Mouse (Mus musculus) intestine, embryonic 15.5 days (tissue): ENCODE measurements around the gene Elovl5. TPM values are rescaled to one million over a fixed set of nuclear protein-coding genes. Genes with fewer than 3 reads are reported as not detected.
A peak's percentile ranks its signal among the peaks of the same experiment; 100 is the strongest.

Experiments used
- ATAC-seq: fragments of 200-750 bp; cut with Nextera tagmentation; 2 replicates; pipeline ENCODE4 v1.8.0; 2017; ENCODE audit warnings: moderate TSS enrichment, moderate library complexity
- H3K27ac ChIP-seq: fragments of 300-500 bp; sonication (generic); 2 replicates; pipeline ENCODE4 v1.5.1; 2015; ENCODE audit warnings: mild to moderate bottlenecking, inconsistent platforms
- H3K27me3 ChIP-seq: fragments of 300-500 bp; sonication (generic); replicated peaks from 2 replicates; pipeline ENCODE4 v1.6.1; 2015; ENCODE audit warnings: inconsistent platforms
- H3K36me3 ChIP-seq: fragments of 300-500 bp; sonication (generic); 2 replicates; pipeline ENCODE4 v1.6.1; 2015; ENCODE audit warnings: inconsistent platforms
- H3K4me1 ChIP-seq: fragments of 300-500 bp; sonication (generic); replicated peaks from 2 replicates; pipeline ENCODE4 v1.6.1; 2015; ENCODE audit warnings: inconsistent platforms
- H3K4me2 ChIP-seq: fragments of 300-500 bp; sonication (generic); replicated peaks from 2 replicates; pipeline ENCODE4 v1.6.1; 2015; ENCODE audit warnings: mild to moderate bottlenecking, inconsistent platforms
- H3K4me3 ChIP-seq: fragments of 300-500 bp; sonication (generic); replicated peaks from 2 replicates; pipeline ENCODE4 v1.5.1; 2015; ENCODE audit warnings: inconsistent platforms
- H3K9ac ChIP-seq: fragments of 300-500 bp; sonication (generic); 2 replicates; pipeline ENCODE4 v1.6.1; 2015; ENCODE audit warnings: inconsistent platforms
- H3K9me3 ChIP-seq: fragments of 300-500 bp; sonication (generic); 2 replicates; pipeline ENCODE4 v1.6.1; 2016; ENCODE audit warnings: inconsistent platforms
- WGBS: fragments of 180-500 bp; shearing (Covaris S2); methylation state at CpG from one replicate; pipeline ENCODE4 v1.1.7; 2015; 5-methylcytosine and 5-hydroxymethylcytosine counted together
- polyA plus RNA-seq: library from polyadenylated mRNA; unstranded; fragments of >200 nt; fragmentation: Nextera tagmentation; extraction: Ambion mirVana; gene quantifications from 2 replicates; pipeline ENCODE4 v1.2.1, GENCODE M21; 2015

The Elovl5 gene
- 70.9 and 76.9 TPM in 2 replicates for polyA plus RNA-seq

GRCm38 (mm10) chr9:77917074-77917621 lies at the start of gene Elovl5:
Gene Elovl5 (plus strand): TSS chr9:77917364.
- WGBS: 0% methylated on average over 42 of the region's 42 CpGs
- H3K4me2 ChIP-seq: peak within 1 kb of the TSS; percentile 86
- no peaks in the 10 kb centered on the region for H3K27me3 ChIP-seq
- peak within 1 kb of the TSS; percentile 90 for H3K27ac ChIP-seq
- peak; percentile 93 for ATAC-seq
- H3K9ac ChIP-seq: peak within 1 kb of the TSS; percentile 78
- H3K9me3 ChIP-seq: no peaks in the 10 kb centered on the region
- H3K4me3 ChIP-seq: peak within 1 kb of the TSS; percentile 98
- H3K36me3 ChIP-seq: 0 out of 2 replicates have a peak, but pooled peaks cover 2% of the 10 kb centered on the region
- H3K4me1 ChIP-seq: peaks cover 21% of the 10 kb centered on the region

- H3K27me3 ChIP-seq: no peaks in the 10 kb centered on the region
- 65% methylated on average over 4 of the region's 4 CpGs for WGBS
- H3K9ac ChIP-seq: no peak overlapping the region
- no peak overlapping the region for H3K27ac ChIP-seq
- H3K4me3 ChIP-seq: no peak overlapping the region
- no peaks in the 10 kb centered on the region for H3K36me3 ChIP-seq
- no peak overlapping the region for H3K4me2 ChIP-seq
- H3K9me3 ChIP-seq: no peaks in the 10 kb centered on the region
- no peaks in the 10 kb centered on the region for H3K4me1 ChIP-seq
- no peak for ATAC-seq
Measured at GRCm38 (mm10) chr9:77891501-77891900, 25.7 kb upstream of the Elovl5 start.

- H3K9me3 ChIP-seq: no peaks in the 10 kb centered on the region
Measured at GRCm38 (mm10) chr9:77898551-77898950, 18.6 kb upstream of the Elovl5 start.

GRCm38 (mm10) chr9:77904133-77904532 lies 13.0 kb upstream of the Elovl5 start:
- no peaks in the 10 kb centered on the region for H3K4me1 ChIP-seq
- H3K36me3 ChIP-seq: no peaks in the 10 kb centered on the region
- no peak overlapping the region for H3K4me3 ChIP-seq
- no peaks in the 10 kb centered on the region for H3K9me3 ChIP-seq
- no peak overlapping the region for H3K27ac ChIP-seq
- WGBS: 81% methylated on average over 2 of the region's 2 CpGs
- H3K9ac ChIP-seq: no peak overlapping the region
- H3K4me2 ChIP-seq: no peak overlapping the region
- ATAC-seq: no peak
- no peaks in the 10 kb centered on the region for H3K27me3 ChIP-seq

More at GRCm38 (mm10) chr9:77898551-77898950, 18.6 kb upstream of the Elovl5 start:
- Histone ChIP-seq H3K27me3 (no peaks in the 10 kb centered on the region), H3K4me3 (no peak overlapping the region), H3K9ac (no peak overlapping the region), H3K4me1 (no peaks in the 10 kb centered on the region), H3K36me3 (no peaks in the 10 kb centered on the region), H3K4me2 (no peak overlapping the region), H3K27ac (no peak overlapping the region)
- no peak for ATAC-seq
- WGBS: 65% methylated on average over 7 of the region's 7 CpGs

DNA sequence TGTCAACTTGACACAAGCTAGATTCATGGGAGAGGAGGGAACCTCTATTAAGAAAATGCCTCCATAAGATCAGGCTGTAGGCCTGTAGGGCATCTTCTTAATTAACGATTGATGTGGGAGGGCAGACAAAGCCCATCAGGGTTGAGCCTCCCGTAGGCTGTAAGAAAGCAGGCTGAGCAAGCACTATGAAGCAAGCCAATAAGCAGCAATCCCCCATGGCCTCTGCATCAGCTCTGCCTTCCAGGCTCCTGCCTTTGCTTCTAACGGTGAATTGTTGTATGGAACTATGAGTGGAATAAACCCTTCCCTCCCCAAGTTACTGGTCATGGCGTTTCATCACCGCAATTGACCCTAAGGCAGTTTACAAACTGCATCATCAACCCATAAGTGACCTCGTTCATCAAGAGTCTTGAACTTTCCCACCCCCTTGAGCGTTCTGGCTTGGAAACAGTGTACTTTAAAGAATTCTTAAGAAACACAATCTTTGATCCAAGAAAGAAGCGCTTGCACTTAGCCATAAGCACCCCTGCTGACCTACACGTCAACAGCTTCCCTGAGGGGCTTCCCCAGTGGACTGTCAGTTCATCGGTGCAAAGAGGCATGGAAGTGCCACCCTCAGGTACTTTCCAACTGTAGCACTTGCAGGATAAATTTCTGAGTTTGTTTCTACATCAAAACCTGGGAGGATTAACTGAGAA lies 7.4 kb upstream of the Elovl5 start:
- peak; percentile 3; the same call in 1 of the 2 replicates for ATAC-seq
- 24% methylated on average over 10 of the region's 10 CpGs for WGBS

GRCm38 (mm10) chr9:77910270-77911240 lies 6.6 kb upstream of the Elovl5 start:
- H3K9ac ChIP-seq: peak overlapping the region; percentile 82
- H3K4me2 ChIP-seq: peak overlapping the region; percentile 62
- under 1% methylated on average over 68 of the region's 68 CpGs for WGBS
- no peaks in the 10 kb centered on the region for H3K27me3 ChIP-seq
- peak overlapping the region; percentile 98 for H3K27ac ChIP-seq
- H3K36me3 ChIP-seq: no peaks in the 10 kb centered on the region
- peak; percentile 100 for ATAC-seq
- H3K9me3 ChIP-seq: no peaks in the 10 kb centered on the region
- H3K4me3 ChIP-seq: peak overlapping the region; percentile 66
- peaks cover 6% of the 10 kb centered on the region for H3K4me1 ChIP-seq

More for the DNA sequence above, 7.4 kb upstream of the Elovl5 start:
- Histone ChIP-seq H3K4me1 (peaks cover 6% of the 10 kb centered on the region), H3K27ac (peak overlapping the region; percentile 98), H3K9me3 (no peaks in the 10 kb centered on the region), H3K4me2 (peak overlapping the region; percentile 62), H3K36me3 (no peaks in the 10 kb centered on the region), H3K27me3 (no peaks in the 10 kb centered on the region), H3K9ac (peak overlapping the region; percentile 82), H3K4me3 (peak overlapping the region; percentile 66)

DNA sequence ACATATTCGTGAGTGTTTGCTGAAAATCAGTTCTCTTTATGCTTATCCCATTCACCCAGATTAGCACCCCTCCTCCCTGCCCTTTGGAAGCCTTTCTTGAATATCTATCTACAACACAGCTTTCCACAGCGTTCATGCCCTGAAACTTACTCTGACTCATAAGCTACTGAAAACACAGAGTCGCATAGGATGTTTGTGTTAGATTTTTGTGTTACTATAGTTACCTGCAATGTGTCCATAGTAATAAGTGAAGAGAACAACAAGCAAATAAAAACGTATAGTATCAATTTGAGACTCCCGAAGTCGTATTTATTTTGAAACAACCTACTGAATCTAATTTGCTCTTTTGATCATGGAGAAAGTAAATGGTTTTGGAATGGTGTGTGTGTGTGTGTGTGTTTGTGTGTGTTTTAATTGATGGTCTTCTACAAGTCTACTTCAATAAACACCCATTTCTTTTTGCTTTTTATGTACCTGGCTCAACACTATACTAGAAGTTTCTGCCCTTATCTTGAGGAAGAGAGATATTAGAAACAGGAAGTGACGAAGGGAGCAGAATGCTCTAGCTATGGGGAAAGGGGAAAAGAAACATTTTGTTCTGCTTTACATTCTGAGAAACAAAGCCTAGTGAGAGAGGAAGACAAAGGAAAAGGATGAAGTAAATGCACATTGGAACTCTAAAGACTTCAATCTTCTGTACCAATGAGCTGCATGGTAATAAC lies 5.5 kb upstream of the Elovl5 start:
- no peaks in the 10 kb centered on the region for H3K36me3 ChIP-seq

DNA sequence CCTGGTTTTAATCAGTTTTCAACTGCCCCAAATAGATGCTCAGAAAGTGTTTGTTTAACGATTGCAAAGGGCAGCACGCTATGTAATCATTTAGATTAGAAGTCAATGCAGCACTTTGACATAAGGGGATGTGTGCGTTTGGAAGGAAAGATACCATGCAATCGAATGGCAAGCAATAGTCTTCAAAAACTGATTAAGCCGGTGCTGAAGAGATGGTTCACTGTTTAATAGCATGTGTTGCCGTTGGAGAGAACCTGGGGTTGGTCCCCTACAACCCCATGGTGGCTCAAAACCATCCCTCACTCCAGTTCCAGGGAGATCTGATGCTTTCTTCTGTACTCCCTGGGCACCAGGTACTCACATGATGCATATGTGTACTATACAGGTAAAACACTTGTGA lies 4.9 kb upstream of the Elovl5 start:
- WGBS: 44% methylated on average over 6 of the region's 6 CpGs
- Histone ChIP-seq H3K4me1 (peaks cover 6% of the 10 kb centered on the region), H3K27ac (peak overlapping the region; percentile 29; the same call in 1 of the 2 replicates), H3K9me3 (no peaks in the 10 kb centered on the region), H3K27me3 (no peaks in the 10 kb centered on the region), H3K4me3 (no peak overlapping the region), H3K9ac (no peak overlapping the region), H3K4me2 (peak overlapping the region; percentile 62), H3K36me3 (no peaks in the 10 kb centered on the region)
- no peak for ATAC-seq

More for the DNA sequence above, 5.5 kb upstream of the Elovl5 start:
- 26% methylated on average over 7 of the region's 7 CpGs for WGBS
- peaks cover 6% of the 10 kb centered on the region for H3K4me1 ChIP-seq
- peak overlapping the region; percentile 66 for H3K4me3 ChIP-seq
- H3K27me3 ChIP-seq: no peaks in the 10 kb centered on the region
- peak overlapping the region; percentile 82 for H3K9ac ChIP-seq
- no peaks in the 10 kb centered on the region for H3K9me3 ChIP-seq
- peak overlapping the region; percentile 98 for H3K27ac ChIP-seq
- peak overlapping the region; percentile 62 for H3K4me2 ChIP-seq
- ATAC-seq: no peak

- Histone ChIP-seq H3K9ac (no peak overlapping the region), H3K27ac (no peak overlapping the region), H3K4me2 (no peak overlapping the region), H3K27me3 (no peaks in the 10 kb centered on the region), H3K36me3 (0 out of 2 replicates have a peak, but pooled peaks cover 2% of the 10 kb centered on the region), H3K4me3 (no peak overlapping the region), H3K9me3 (no peaks in the 10 kb centered on the region), H3K4me1 (peaks cover 14% of the 10 kb centered on the region)
- no peak for ATAC-seq
- WGBS: 82% methylated on average over 4 of the region's 4 CpGs
Measured at GRCm38 (mm10) chr9:77914616-77915015, 2.5 kb upstream of the Elovl5 start.

DNA sequence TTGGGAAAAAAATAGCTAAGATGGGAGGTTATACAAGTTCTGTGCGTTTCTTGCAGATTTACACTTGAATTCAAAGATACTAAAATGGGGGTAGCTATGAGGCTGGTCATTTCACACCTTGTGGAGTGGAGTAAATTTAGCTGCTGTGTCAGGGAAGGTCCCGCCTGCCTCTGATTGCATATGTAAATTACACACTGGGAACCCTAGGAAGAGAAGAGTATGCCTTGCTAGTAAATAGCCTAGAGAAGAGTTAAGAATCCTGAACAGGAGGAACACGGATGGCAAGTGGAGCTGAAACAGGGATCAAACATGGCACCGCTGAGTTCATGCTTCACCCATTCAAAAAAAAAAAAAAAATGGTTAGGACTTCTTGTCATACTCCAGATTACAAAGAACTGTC lies 1.4 kb upstream of the Elovl5 start:
- Histone ChIP-seq H3K27ac (no peak overlapping the region), H3K36me3 (0 out of 2 replicates have a peak, but pooled peaks cover 2% of the 10 kb centered on the region), H3K9me3 (no peaks in the 10 kb centered on the region), H3K9ac (no peak overlapping the region), H3K4me1 (peaks cover 18% of the 10 kb centered on the region), H3K27me3 (no peaks in the 10 kb centered on the region), H3K4me2 (no peak overlapping the region), H3K4me3 (no peak overlapping the region)
- ATAC-seq: no peak
- 61% methylated on average over 4 of the region's 4 CpGs for WGBS

DNA sequence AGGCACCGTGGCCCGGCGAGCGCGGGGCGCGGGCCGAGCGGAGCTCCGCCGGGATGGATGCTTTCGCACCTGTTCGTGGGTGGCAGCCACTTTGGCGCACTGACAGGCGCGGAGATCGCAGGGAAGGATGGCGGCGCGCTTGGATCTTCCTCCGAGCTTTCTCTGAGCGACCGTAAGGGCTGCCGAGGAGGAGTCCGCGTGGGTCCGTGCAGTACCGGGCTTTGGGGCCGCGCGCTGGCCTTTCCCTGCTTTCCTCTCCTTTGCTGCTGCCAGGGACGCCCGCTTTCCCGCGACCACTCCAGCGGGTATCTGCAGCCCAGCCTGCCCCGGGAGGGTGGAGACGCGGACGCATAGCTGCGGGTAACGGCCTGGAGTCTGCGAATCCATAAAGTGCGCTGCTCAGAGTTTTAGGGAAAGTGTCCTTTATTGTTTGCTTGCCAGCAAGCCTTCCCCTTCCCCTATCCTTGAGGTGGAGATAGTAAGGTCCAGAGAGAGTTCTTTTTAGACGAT lies 513 bp downstream of the Elovl5 start:
- no peaks in the 10 kb centered on the region for H3K27me3 ChIP-seq
- peak overlapping the region; percentile 98 for H3K4me3 ChIP-seq
- peaks cover 21% of the 10 kb centered on the region for H3K4me1 ChIP-seq
- peak overlapping the region; percentile 86 for H3K4me2 ChIP-seq
- peak; percentile 44 for ATAC-seq
- WGBS: under 1% methylated on average over 45 of the region's 45 CpGs
- no peaks in the 10 kb centered on the region for H3K9me3 ChIP-seq
- H3K27ac ChIP-seq: peak overlapping the region; percentile 90
- 0 out of 2 replicates have a peak, but pooled peaks cover 2% of the 10 kb centered on the region for H3K36me3 ChIP-seq
- H3K9ac ChIP-seq: peak overlapping the region; percentile 78
